Mouse (Mus musculus) ovary, adult 18-20 months (tissue): ENCODE results near the gene Lhfpl2.

Experiments
- DNase-seq: peaks from one replicate; pipeline ENCODE4 v3.0.0; 2022; ENCODE audit warnings: low spot score, mixed read lengths

Gene Lhfpl2

DNA sequence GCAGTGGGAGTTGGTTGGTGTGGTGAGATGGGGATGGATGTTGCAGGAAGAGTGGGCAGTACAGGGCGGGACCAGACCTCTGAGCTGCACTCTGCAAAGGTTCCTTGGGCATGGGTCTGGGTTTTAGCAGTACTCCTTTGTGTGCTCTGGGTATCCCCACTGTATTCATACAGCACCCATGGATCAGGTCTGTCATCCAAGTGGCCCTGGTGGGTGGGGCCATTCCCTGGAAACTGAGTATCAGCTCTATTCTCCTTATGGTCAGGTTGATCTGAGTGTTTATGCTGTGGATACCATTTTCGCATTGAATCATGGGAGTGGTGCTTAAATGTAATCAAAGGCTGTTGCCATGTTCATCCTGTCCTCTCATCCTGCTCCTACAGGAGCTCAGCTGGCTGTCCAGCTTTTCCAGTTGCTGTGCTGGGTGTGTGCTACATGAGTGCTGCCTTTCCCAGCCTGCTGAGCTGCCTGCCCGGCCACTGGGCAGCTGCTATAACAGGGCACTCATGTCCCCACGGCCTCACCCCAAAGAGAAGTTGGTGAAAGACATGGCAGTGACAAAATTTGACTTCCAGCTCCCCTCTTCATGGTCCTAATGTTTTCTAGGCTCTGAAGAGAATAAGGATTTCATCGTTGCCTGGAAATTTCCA lies 9.2 kb downstream of the Lhfpl2 start:
- DNase-seq: no peak

DNA sequence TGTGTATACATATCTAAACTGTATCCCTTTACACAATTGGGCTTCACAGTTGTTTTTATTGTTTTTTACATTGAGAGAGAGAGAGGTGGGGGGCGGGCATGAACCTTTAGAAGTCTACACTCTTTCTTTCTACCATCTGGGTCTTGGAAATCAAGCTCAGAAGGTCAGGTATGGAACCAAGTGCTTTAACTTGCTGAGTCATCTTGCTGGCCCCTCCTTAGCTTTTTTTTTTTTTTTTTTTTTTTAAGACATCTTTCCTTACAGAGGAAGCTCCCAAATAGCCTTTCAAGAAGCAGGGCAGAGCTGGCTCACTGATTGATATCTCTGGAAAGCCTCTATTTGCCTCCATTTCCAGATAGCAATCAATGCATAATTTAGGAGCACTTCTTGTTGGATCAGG lies 10.7 kb downstream of the Lhfpl2 start:
- no peak for DNase-seq

DNA sequence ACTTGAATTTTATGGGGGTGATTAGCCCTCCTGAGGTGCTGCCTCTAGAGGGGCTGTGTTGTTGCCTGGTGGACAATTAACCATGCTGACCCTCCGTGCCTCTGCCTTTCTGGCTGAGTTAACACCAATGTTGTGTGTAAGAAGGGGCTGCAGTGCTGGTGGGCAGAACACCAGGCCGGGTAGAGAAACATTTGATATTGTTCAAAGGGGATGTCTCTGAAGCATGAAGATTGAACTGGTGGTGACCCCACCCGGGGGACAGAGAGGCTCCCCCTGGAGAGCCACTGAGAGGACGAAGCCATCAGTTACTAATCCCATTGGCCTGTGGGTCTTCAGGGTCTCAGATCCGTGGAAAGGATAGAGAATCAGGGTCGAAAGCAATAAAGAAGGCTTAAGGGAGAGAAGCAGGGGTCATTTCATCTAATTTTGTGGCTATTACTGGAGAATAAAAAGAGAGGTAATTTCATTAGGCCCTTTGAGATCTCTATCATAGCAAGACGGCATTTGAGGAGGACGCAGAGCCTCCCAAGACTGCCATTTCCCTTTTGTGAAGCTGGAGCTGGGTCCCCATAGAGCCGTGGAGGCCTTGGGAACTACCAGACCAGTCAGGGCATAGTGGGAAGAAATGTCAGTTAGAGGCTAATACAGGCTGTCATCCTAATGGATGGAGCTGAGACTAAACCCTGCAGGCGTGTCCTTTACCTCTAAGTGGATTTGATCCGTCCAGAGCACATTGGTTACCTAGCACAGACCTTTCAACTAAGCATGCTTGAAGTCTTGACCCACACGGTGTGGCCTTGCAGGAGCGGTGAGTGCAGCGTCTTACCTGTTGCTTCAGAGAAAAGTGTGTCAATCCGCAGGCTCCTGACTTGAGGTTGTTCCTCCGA lies 12.1 kb downstream of the Lhfpl2 start:
- no peak for DNase-seq

DNA sequence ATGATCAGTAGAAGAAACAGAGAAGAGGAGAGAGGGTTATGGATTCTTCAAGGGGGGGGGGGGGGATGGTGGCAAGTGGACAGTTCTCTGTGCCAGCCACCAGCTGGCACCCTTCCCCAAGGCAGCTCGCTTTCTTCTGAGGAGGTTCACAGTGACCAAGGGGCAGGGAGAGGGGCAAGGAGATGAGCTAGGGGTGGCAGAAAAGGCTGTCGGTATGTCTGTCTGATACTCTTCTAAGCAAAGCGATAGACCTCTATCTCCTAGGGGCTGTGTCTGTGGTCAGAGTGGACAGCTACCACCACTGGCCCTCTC lies 12.7 kb downstream of the Lhfpl2 start:
- no peak for DNase-seq

DNA sequence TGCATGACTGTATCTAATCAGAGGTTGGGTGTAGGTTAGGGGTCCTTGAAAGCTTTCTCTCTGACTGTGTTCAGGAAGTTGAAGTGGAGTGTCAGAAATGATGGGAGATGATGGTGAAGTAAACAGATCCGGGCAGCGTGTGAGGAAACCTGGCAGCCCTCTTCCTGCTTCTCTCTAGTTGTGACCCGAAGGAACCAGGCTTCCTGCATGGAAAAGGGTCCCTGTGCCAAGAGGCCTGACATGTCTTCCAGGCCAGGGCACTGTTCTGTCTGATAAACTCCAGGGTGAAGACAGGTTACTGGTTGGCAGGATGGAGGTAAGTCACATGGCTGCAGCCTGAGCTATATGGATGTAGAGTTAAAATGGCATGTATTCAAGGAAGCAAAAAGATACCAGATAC lies 13.3 kb downstream of the Lhfpl2 start:
- no peak for DNase-seq

DNA sequence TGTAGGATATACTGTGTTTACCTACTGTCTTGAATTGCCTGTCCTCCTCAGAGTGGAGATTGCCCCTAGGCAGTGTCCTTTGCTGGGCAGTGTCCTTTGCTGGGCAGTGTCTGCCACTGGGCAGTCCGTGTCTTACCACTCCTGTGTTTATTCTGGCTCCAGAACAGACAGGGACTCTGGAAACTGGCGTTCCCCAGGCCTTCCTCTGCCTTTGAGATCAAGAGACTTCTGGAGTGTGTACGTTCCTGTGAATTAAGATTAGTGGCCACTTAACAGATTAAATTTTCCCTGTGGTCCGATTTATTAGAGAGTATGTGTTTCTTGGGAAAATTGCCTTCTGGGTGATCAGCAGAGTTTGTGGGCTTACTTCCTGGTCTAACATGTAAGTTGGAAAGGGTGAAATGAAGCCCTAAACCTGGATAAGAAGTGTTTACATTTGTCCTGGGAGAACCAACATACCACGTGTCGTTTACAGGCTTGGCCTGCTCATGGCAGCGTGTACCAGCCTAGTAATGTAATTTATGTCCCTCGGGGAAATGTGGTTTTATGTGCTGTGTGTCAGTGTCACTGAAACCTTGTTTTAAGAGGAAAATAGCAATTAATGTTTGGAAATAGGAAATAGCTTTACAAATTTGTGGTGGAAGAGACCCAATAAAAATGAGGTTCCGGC lies 15.6 kb downstream of the Lhfpl2 start:
- no peak for DNase-seq

DNA sequence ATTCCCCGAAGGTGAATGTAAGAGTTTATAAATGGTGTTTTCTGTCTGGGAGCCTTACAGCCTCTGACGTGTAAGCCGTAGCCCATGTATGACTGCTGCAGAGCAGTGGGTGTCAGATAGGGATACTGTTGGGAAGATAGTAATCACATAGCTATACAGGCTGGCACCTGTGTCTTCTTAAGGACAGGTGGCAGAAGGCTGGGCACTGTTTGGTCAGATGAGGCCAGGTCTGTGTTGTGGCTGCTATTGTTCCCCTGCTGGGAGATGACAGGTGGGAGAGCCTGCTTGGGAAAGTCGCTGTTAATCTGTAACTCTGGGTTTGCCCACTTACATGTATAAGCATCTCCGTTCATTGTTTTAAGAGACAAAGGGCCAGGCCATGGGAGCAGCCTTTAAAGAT lies 16.1 kb downstream of the Lhfpl2 start:
- no peak for DNase-seq

DNA sequence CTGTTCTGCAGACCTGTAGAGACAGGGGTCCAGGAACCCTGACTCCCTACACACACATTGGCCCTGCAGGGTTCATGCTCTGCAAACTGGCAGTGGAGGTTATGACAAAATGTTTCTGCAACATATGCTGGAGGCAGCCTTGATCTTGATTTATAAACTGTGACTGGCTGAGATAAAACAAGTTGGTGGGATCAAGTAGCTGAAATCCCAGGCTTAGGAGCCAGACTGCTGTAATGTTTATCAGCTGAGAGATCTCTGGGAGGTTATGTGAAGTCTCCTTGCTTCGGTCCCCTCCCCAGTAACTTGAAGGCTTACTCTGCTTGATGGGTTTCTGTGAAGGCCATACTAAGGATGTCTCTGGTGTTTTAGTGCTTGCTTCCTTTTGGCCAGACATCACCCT lies 17.6 kb downstream of the Lhfpl2 start:
- no peak for DNase-seq

DNA sequence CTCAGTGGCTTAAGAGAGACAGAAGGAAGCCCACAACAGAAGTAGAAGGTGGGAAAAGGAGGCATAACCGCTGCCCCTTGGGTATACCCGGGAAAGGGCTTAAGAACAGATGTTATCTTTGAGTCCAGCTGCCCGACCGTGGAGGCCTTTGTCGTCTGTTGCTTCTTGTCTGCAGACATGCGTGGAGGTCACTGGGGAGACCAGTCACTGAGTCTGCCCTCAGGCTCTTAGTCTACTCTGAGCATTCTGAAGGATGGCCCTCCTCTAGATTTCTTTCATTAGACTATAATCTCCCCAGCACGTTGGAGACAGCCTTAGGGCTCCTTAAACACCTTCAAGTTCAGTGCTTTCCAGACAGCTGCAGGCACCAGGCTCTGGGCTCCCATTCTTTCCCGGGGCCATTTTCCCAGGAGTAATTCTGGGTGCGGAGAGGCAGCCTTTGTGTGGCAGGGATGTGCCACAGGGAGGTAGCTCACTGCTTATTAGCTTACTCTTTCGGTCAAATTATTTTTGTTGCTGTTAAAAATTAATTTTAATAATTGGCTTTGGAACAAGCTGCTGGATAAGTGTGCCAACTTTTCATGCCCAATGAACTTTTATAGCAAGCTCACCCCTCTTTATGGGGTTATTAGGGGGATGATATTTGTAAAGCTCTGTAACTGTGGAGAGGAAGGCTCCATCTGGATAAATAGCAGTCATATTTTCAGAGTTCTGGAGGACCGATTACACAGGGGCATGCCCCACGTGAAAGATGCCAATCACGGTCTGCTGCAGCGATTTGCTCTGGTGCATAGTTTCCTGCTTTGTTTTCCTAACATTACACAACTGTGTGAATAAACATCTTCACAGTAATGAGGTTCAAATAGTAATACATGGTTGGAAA lies 19.8 kb downstream of the Lhfpl2 start:
- no peak for DNase-seq

DNA sequence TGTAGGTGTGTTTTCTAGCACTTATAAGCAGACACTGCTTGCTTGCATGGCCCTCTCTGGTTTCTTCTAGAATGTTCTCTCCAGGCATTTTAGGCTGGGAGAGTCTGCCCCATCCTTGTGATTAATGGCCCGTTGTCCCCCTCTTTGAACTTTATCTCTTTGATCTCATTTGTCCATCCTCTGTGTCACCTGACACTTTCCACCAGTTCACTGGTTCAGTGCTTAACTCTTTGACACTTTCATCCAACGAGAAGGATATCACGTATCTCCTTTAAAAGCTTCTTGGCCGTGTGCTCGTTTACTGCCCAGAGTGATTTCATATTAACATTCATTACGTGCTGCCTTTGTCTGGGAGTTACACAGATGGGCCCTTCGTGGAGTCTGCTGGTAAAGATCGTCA lies 25.6 kb downstream of the Lhfpl2 start:
- no peak for DNase-seq

DNA sequence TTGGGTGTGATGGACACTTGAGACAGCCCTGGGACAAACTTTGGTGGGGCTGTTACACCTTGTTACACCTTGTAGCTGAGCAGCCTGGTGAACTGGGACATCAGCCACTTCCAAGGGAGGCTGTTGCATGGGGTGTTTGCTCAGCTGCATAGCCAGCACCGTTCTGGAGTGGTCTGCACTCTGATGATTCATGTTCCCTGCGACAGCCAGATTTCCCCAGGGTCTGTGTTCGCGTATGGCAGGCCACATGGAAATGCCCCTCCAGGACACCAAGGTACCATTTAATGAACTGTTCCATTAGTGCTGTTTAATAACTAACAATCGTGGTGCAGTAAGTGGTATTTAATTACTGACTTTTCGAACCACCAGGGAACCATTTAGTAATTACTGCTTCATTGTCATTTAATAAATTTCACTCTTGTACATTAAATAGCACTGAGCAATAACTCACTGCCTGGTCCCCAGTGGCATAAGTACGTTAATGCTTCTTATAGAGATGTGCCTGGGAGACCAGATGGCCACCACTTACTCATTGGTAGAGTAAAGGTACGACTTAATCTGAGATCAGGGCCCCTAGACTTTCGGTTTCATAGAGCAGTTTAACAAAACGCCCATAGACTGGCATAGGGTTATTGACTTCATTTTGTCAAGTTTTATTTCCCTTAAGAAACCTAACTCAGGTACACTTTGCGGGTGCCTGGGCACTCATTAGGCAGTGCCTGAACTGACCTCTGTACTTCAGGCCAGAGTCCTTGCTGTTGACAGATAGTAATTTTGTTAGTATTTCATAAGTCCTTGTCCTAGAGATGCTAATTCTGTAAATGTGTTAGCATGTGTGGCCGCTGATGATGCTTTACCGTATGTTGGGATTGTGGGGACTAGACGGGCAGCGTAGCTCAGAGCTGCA lies 26.9 kb downstream of the Lhfpl2 start:
- no peak for DNase-seq

DNA sequence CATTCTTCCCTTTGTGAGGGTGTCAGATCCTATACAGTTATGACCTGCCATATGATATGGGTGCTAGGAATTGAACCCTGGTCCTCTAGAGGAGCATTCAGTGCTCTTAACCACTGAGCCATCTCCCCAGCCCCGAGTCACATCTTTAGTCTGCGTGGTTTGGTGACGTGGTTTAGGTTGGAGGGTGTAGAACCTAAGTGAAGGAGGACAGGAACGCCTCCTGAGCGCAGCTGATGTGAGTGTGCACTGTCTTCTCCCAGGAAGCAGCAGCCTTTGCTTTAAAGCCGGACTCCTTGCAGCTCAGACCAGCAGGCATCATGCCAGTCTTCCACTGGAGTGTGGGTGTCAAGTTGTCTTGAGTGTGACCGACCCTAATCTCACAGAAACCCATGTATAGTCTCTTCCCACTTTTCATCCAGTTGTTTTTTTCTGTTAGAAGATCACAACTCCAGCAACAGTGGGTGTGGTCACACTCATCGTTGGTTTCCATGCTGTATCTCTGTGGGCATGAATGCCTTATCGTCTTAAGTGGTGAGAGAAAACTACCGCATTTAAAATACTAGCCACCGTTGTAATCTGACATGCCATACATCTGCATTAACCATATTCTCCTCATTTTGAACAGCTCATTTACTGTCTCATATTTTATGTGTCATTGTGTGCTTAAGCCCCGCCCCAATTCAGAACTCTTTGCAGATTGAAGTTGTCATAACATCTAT lies 28.7 kb downstream of the Lhfpl2 start:
- DNase-seq: no peak

DNA sequence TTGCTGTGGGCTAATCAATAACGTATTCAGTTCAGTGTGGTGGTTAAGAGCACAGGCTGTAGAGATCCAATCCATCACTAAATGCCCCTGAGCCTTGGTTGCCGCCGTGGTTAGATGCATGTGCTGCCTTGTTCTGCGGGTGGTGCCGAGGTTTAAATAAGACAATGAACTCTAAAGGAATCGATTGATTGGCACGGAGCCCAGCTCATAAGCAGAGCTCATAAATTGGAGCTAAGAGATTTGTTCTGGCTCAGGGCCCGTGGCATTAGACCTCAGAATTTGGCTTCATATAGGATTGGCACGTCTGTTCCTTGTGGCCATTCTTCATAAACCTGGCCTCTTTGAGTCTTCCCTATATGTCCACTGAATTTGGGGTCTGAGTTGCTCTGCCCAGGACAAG lies 29.5 kb downstream of the Lhfpl2 start:
- no peak for DNase-seq

DNA sequence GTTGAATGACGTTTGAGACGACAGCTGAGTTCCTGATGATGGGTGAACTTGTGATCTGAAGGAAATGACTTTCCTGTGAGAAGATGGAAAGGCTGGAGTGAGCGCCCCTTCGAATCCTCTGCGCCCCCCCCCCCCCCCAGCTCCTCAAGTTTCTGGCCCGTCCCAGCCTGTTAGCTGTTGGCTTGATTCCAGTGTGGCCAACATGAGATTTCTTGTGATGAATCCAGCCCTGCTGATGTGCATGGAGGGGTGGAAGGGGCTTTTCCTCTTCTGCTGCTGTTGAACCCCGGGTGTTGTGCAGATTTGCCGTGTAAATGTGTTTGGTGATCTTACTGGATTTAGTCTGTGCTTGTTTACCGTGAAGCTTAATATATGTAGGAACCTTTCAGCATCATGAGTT lies 31.2 kb downstream of the Lhfpl2 start:
- DNase-seq: no peak

DNA sequence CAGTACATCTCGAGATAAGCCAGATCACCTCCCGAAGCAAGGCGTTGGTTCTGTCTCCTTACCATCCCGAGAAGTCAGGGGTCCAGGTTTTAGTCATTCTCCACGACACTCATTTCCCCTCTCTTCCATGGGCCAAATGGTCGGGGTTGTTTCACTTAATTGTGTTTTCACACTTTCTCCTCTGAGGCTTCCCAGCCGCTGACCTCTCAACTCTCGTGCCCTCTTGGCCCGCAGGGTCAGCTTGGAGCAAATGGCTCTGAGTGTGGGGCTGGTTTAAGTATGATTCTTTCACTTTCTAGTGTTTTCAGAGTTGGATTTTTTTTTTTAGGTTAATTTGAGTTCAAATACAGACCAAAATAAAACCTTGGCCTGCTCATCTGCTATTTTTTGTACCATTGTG lies 31.7 kb downstream of the Lhfpl2 start:
- DNase-seq: no peak

DNA sequence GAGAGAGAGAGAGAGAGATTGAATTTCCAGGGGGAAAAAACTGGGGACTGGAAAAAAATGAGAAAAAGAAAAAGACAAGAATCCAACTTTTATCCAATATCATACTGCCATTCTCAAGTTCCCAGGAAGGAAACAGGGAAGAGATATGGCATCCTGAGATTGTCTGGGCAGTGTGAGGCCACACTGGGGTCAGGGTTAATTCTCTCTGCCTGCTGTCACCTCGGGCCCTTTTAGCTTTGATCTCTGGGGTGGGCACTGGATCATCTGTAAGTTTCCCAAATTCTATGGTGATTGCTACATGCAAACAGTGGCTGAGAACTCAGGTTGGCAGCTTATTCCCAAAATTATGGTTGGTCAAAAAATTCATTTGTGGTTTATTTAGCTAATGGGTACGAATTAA lies 33.8 kb downstream of the Lhfpl2 start:
- DNase-seq: no peak

DNA sequence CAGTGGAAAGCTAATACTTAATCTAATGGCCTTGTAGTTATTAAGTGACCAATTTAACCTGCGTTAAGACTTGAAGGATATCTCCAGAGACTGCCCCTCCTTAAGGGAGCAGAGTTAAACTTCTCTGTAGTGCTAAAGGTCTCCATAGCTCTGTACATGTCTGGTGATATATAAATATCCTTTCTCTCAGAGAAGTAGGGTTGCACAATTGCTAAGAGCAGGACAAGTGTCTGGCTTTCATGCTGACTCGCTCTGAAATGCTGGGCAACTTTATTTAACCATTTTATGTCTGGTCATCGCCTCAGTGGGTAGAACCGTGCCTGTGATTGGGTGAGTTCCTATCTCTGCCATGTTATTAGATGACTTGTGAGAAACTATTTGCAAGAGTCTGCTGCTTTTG lies 36.6 kb downstream of the Lhfpl2 start:
- DNase-seq: no peak

DNA sequence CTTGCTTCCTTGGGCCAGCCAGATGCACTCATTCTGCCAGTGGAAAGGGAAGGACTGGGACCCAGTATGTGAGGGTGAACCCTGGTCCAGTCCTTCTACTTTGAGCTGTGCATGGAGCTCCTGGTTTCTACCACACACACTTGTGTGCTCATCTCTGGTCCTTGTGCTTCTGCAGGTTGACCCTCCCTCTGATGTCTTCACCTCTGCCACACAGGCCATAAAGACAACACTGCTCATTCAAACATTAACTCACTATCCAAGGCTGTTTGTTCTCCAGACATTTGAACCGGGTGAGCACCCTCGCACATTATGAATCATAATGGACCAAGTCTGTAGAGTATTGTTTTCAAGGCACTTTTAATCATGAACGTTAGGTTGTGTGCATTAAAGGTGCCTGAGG lies 37.0 kb downstream of the Lhfpl2 start:
- DNase-seq: no peak

DNA sequence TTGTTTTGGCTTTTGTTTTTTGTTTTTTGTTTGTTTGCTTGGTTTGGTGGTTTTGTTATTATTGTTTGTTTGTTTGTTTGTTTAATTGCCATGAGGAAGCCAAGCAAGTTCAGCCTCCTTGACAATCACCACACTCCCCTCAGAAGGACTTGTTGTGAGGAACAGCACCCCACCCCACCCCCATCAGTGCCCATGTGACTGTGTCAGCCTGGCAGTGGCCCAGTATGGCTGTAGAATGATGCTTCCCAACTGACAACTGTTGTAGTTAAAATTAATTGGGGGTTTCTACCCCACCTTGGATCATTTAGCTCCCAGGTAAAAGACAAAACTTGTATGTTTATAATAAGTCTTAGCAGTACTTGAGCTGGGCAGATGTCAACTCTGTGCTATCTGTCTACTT lies 37.6 kb downstream of the Lhfpl2 start:
- DNase-seq: no peak

DNA sequence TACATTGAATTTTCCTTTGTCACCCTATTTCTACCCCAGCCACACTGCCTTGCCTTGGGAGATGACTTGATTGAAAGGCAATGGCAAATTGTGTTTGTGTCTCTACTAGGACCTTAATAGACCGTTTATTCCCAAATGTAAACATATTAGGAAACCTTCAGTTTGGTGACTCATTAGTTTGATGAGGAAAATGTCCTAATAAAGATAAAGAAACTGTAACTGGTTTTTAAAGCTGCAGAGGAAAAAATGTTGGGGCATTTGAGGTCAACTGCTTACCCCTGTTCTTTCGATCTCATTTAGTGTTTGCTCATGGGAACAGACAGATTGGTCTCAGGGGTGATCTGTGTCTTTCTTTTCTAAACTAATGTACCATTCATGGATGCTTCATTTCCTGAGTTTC lies 40.1 kb downstream of the Lhfpl2 start:
- no peak for DNase-seq
